Mouse (Mus musculus): ENCODE measurements around the gene Rbl2.

The Rbl2 gene

GRCm38 (mm10) chr8:91171605-91172004, 101.7 kb downstream of the Rbl2 start:
- DNase-seq, result no peak
